Mouse (Mus musculus) ES-Bruce4 (cell line): Measurements from ENCODE around the gene Rrp12.

Experiments
- CTCF ChIP-seq: IDR thresholded peaks from one replicate; pipeline ENCODE4 v1.8.1; 2011; ENCODE audit warnings: low read depth, low read length
- EP300 ChIP-seq: IDR thresholded peaks from 2 replicates; pipeline ENCODE4 v1.6.1; 2011; ENCODE audit warnings: low read depth, low read length; ENCODE audit not compliant: insufficient read depth

- TF ChIP-seq CTCF: no peak
- TF ChIP-seq EP300: no peak
These were observed 67.0 kb downstream of the Rrp12 start for GRCm38 (mm10) chr19:41828941-41829340.
